Mouse (Mus musculus) liver, embryonic 12.5 days (tissue): ENCODE measurements around the gene Slc30a6. TPM values are rescaled to one million over a fixed set of nuclear protein-coding genes. Genes with fewer than 3 reads are reported as not detected.

ENCODE experiments used
- ATAC-seq: fragments of 200-750 bp; cut with Nextera tagmentation; 2 replicates; pipeline ENCODE4 v1.8.0; 2017; ENCODE audit warnings: moderate number of reproducible peaks, mild to moderate bottlenecking, moderate library complexity
- H3K27ac ChIP-seq: fragments of 300-500 bp; sonication (generic); 2 replicates; pipeline ENCODE4 v1.5.1; 2016; ENCODE audit warnings: mild to moderate bottlenecking
- H3K27me3 ChIP-seq: fragments of 300-500 bp; sonication (generic); replicated peaks from 2 replicates; pipeline ENCODE4 v1.6.1; 2016; ENCODE audit warnings: mild to moderate bottlenecking, moderate library complexity
- H3K36me3 ChIP-seq: fragments of 300-500 bp; sonication (generic); 2 replicates; pipeline ENCODE4 v1.6.1; 2016; ENCODE audit warnings: mild to moderate bottlenecking, moderate library complexity
- H3K4me1 ChIP-seq: fragments of 300-500 bp; sonication (generic); 2 replicates; pipeline ENCODE4 v1.6.1; 2016
- H3K4me2 ChIP-seq: fragments of 300-500 bp; sonication (generic); 2 replicates; pipeline ENCODE4 v1.6.1; 2016; ENCODE audit warnings: mild to moderate bottlenecking, moderate library complexity
- H3K4me3 ChIP-seq: fragments of 300-500 bp; sonication (generic); 2 replicates; pipeline ENCODE4 v1.5.1; 2016; ENCODE audit warnings: mild to moderate bottlenecking, moderate library complexity
- H3K9ac ChIP-seq: fragments of 300-500 bp; sonication (generic); 2 replicates; pipeline ENCODE4 v1.6.1; 2016; ENCODE audit warnings: mild to moderate bottlenecking, moderate library complexity
- H3K9me3 ChIP-seq: fragments of 300-500 bp; sonication (generic); replicated peaks from 2 replicates; pipeline ENCODE4 v1.6.1; 2016; ENCODE audit warnings: mild to moderate bottlenecking, moderate library complexity
- WGBS: fragments of 180-500 bp; shearing (Covaris S2); methylation state at CpG from one replicate; pipeline ENCODE4 v1.1.7; 2016; ENCODE audit not compliant: insufficient replicate concordance; 5-methylcytosine and 5-hydroxymethylcytosine counted together
- polyA plus RNA-seq: library from polyadenylated mRNA; unstranded; fragments of >200 nt; fragmentation: Nextera tagmentation; extraction: Ambion mirVana; gene quantifications from 2 replicates; pipeline ENCODE4 v1.2.1, GENCODE M21; 2016

Gene Slc30a6
- 22.0 and 22.4 TPM in 2 replicates for polyA plus RNA-seq

DNA sequence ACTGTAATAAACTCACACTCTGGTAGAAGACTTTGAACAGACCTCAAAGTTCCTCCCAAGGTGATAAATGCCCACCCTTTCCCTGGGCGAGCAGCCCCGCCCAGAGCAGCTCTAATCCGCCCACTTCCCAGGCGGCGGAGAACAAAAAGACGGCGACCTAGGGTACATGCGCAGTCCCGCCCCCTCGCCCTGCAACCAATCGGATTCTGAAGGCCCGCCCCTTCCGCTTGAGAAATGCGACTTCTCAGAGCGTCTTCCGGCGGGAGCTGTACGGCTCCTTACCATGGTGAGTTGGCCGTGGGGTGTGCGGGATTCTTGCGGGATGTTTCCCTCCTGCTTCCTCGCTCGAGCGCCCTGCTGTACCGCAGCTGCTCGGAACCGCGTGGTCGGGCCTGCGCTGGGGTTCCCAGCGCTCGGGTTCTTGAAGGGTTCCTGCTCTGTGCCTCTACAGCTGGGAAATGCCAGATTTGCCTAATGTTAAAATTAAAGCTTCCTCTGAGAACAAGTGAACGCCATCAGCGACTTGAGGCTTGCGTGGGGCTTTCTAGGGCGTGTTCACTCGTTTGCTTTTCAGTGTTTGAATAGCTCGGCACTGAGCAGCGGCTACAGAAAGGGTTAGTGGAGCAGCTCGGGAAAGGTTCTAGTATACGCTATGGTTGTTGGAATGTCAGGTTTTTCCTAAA, at the start of gene Slc30a6:
Gene Slc30a6, plus strand, starts transcription at position 226 of the 683 bp plus-strand sequence.
- peak within 1 kb of the TSS; percentile 86 for H3K4me2 ChIP-seq
- 0 out of 2 replicates have a peak, but pooled peaks cover 2% of the 10 kb centered on the region for H3K36me3 ChIP-seq
- peak; percentile 99 for ATAC-seq
- no peaks in the 10 kb centered on the region for H3K27me3 ChIP-seq
- peak within 1 kb of the TSS; percentile 92 for H3K27ac ChIP-seq
- 2% methylated on average over 41 of the region's 41 CpGs for WGBS
- H3K9me3 ChIP-seq: no peaks in the 10 kb centered on the region
- H3K4me1 ChIP-seq: peaks cover 17% of the 10 kb centered on the region
- H3K9ac ChIP-seq: peak within 1 kb of the TSS; percentile 94
- peak within 1 kb of the TSS; percentile 97 for H3K4me3 ChIP-seq

DNA sequence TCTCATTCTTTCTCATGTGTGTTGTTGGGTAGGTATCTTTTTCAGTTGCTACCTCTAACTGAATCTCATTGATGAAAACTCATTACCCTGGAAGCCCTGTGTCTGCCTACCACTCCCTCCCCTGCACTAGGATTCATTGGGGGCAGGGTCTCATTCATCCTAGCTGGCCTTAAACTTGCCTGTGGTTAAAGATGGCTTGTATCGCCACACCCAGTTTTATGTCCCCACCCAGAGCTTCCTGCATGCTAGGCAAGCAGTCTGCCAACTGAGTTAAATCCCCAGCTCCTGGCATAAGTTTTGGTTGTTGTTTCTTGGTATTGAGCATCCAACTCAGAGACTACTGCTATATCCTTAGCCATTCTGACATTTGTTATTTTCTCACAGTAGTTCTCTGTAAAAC, 31.8 kb upstream of the Slc30a6 start:
- ATAC-seq: no peak
- Histone ChIP-seq H3K4me1 (peaks cover 9% of the 10 kb centered on the region; the same call in 1 of the 2 replicates), H3K36me3 (peaks cover 46% of the 10 kb centered on the region), H3K9me3 (no peaks in the 10 kb centered on the region), H3K27ac (no peak overlapping the region), H3K9ac (no peak overlapping the region), H3K4me2 (no peak overlapping the region), H3K27me3 (no peaks in the 10 kb centered on the region), H3K4me3 (no peak overlapping the region)
- 36% methylated on average over 1 of the region's 1 CpGs for WGBS

DNA sequence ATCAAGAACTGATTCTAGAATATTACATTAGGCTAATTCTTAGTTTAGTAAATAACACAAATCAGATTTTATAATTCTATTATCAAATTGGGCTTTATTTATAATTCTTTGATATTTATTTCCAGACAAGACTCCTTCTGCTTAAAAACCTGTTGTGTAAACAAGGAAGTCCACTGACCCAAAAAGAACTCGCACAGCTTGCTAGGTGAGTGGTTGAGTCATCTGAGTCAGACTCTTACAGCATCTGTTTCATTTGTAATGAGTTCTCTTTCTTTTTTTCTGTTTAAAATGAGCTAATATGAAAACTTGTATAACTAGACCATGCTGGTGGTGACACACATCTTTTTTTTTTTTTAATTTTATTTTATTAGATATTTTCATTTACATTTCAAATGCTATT, 18.5 kb upstream of the Slc30a6 start:
- 83% methylated on average over 1 of the region's 1 CpGs for WGBS
- Histone ChIP-seq H3K36me3 (peaks cover 73% of the 10 kb centered on the region), H3K4me3 (no peak overlapping the region)

DNA sequence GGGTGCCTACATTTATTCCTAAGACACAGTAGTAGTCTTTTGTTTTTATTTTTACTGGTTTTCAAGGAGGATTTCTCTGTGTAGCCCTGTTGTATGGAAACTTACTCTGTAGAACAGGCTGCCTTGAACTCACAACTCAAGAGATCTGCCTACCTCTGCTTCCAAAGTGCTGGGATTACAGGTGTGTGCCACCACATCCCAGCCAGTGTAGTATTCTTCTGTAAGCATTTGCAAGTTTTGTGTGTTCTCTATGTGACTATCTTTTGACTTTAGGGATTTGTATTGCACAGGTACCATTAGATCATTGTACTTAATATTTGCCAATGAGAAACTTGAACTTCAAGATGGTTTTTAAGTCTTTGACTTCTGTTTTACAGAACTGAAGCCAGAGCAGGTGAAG, 8.8 kb upstream of the Slc30a6 start:
- ATAC-seq: no peak
- no peak overlapping the region for H3K9ac ChIP-seq
- no peak overlapping the region for H3K4me2 ChIP-seq
- H3K27ac ChIP-seq: no peak overlapping the region
- no peaks in the 10 kb centered on the region for H3K4me1 ChIP-seq
- no peaks in the 10 kb centered on the region for H3K9me3 ChIP-seq
- no peak overlapping the region for H3K4me3 ChIP-seq
- peaks cover 66% of the 10 kb centered on the region for H3K36me3 ChIP-seq
- H3K27me3 ChIP-seq: no peaks in the 10 kb centered on the region

More for the DNA sequence above, 18.5 kb upstream of the Slc30a6 start:
- ATAC-seq: no peak
- Histone ChIP-seq H3K9me3 (no peaks in the 10 kb centered on the region), H3K4me1 (no peaks in the 10 kb centered on the region), H3K9ac (no peak overlapping the region), H3K27me3 (no peaks in the 10 kb centered on the region), H3K27ac (no peak overlapping the region), H3K4me2 (no peak overlapping the region)

DNA sequence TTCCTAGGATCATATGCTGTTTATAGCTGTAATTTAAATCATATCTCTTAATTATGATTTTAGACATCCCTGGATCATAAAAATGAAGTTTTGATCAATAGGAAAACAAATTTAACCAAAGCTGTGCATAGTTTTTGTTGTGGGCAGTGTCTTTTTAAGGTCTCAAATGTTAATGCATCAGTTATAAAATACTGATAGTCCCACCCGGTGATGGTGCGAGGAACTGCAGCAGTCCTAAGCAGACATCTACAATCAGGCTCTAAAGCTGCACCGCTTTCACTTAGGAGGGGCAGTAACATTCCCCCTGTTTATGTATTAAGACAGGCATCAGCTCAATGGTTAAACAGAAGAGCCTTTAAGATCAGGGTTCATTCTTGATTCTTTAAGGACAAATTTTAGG, 5.6 kb upstream of the Slc30a6 start:
- no peak overlapping the region for H3K27ac ChIP-seq
- H3K9me3 ChIP-seq: no peaks in the 10 kb centered on the region
- H3K4me1 ChIP-seq: peaks cover 4% of the 10 kb centered on the region
- no peak overlapping the region for H3K4me3 ChIP-seq
- H3K9ac ChIP-seq: no peak overlapping the region
- H3K36me3 ChIP-seq: peaks cover 34% of the 10 kb centered on the region
- no peak overlapping the region for H3K4me2 ChIP-seq
- H3K27me3 ChIP-seq: no peaks in the 10 kb centered on the region
- ATAC-seq: no peak
- 77% methylated on average over 3 of the region's 3 CpGs for WGBS

DNA sequence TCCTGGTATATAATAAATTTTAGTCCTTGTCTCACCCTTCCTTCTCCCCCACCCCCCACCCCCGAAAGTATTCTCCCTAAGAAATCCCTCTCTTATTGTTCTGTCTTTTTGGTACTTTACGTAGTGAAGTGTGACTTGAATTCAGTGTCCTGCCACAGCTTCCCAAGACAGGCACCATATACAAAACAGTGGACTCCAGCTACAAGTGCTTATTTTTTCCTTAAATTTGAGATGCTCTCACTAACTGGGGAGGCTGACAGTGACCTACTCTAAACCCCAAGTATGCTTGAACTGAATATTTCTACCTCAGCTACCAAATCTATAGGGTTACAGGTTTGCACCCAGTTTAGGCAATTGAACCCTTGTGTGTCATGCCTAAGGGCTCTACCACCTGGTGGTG, 1.0 kb upstream of the Slc30a6 start:
- no peaks in the 10 kb centered on the region for H3K27me3 ChIP-seq
- no peaks in the 10 kb centered on the region for H3K9me3 ChIP-seq
- H3K9ac ChIP-seq: 0 out of 2 replicates have a peak overlapping the region, but pooled peaks have one; percentile 69
- no peak for ATAC-seq
- H3K27ac ChIP-seq: 0 out of 2 replicates have a peak overlapping the region, but pooled peaks have one; percentile 66
- 69% methylated on average over 2 of the region's 2 CpGs for WGBS
- H3K36me3 ChIP-seq: no peaks in the 10 kb centered on the region
- peak overlapping the region; percentile 86 for H3K4me2 ChIP-seq
- peaks cover 17% of the 10 kb centered on the region for H3K4me1 ChIP-seq
- peak overlapping the region; percentile 97; the same call in 1 of the 2 replicates for H3K4me3 ChIP-seq

DNA sequence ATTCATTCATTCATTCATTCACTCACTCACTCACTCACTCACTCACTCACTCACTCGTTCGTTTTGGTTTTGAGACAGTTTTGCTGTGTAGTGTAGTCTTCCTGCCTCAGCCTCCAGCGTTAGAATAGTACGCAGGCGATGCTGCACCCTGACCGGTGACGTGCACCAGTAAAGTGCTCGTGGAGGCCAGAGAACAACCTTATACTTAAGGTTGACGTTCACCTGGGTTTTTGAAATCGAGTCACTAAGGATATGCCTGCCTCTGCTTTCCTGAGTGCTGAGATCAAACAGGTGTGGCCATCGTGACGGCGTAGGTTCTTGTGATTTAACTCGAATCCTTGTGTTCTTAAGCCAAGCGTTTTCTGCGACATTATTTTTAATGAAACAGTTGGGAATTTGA, 553 bp upstream of the Slc30a6 start:
- H3K36me3 ChIP-seq: no peaks in the 10 kb centered on the region
- H3K27me3 ChIP-seq: no peaks in the 10 kb centered on the region
- peak overlapping the region; percentile 66 for H3K27ac ChIP-seq
- 15% methylated on average over 16 of the region's 16 CpGs for WGBS
- peak overlapping the region; percentile 97 for H3K4me3 ChIP-seq
- no peaks in the 10 kb centered on the region for H3K9me3 ChIP-seq
- peak overlapping the region; percentile 69 for H3K9ac ChIP-seq
- H3K4me2 ChIP-seq: peak overlapping the region; percentile 86
- H3K4me1 ChIP-seq: peaks cover 17% of the 10 kb centered on the region
- ATAC-seq: peak; percentile 25

DNA sequence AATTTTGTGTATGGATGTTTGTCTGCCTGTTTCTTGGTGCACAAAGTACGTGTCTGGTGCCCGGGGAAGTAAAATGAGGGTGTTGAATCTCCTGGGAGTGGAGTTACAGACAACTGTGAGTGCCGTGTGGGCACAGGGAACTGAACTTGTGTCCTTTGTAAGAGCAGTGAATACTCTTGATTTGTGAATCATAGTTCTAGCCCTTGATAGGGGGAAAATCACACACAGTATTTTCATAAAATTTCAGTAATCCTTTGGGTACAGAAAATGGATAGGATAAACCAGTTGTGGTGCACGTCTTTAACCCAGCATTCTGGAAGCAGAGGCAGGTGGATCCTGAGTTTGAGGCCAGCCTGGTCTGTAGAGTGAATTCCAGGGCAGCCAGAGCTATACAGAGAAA, 1.4 kb downstream of the Slc30a6 start:
- no peaks in the 10 kb centered on the region for H3K27me3 ChIP-seq
- ATAC-seq: no peak
- H3K4me3 ChIP-seq: peak overlapping the region; percentile 97
- H3K9ac ChIP-seq: peak overlapping the region; percentile 94; the same call in 1 of the 2 replicates
- whole genome bisulfite sequencing: 56% methylated on average over 4 of the region's 4 CpGs
- H3K4me1 ChIP-seq: peaks cover 17% of the 10 kb centered on the region
- no peak overlapping the region for H3K27ac ChIP-seq
- peak overlapping the region; percentile 86 for H3K4me2 ChIP-seq
- no peaks in the 10 kb centered on the region for H3K9me3 ChIP-seq
- 0 out of 2 replicates have a peak, but pooled peaks cover 5% of the 10 kb centered on the region for H3K36me3 ChIP-seq

DNA sequence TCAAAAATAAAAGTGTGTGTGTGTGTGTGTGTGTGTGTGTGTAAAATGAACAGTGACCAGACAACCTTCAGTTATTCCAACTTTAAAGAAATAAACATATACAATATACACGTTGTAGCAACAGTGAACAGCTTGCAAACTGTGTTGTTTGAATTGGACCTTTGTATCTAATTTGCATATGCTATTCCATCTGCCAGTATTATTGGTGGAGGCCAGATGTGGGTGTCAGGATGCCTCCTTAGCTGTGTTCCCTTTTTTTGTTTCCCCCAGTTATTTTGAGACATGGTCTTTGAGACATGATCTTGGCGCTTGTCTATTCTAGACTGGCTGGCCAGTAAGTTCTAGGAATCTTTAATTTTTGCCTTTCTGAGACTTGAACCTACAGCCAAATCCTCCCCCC, 1.8 kb downstream of the Slc30a6 start:
- no peak for ATAC-seq
- H3K9ac ChIP-seq: no peak overlapping the region
- H3K36me3 ChIP-seq: peaks cover 10% of the 10 kb centered on the region
- H3K27me3 ChIP-seq: no peaks in the 10 kb centered on the region
- peaks cover 17% of the 10 kb centered on the region for H3K4me1 ChIP-seq
- H3K4me3 ChIP-seq: no peak overlapping the region
- 66% methylated on average over 2 of the region's 2 CpGs for WGBS
- no peaks in the 10 kb centered on the region for H3K9me3 ChIP-seq
- peak overlapping the region; percentile 86 for H3K4me2 ChIP-seq
- no peak overlapping the region for H3K27ac ChIP-seq

DNA sequence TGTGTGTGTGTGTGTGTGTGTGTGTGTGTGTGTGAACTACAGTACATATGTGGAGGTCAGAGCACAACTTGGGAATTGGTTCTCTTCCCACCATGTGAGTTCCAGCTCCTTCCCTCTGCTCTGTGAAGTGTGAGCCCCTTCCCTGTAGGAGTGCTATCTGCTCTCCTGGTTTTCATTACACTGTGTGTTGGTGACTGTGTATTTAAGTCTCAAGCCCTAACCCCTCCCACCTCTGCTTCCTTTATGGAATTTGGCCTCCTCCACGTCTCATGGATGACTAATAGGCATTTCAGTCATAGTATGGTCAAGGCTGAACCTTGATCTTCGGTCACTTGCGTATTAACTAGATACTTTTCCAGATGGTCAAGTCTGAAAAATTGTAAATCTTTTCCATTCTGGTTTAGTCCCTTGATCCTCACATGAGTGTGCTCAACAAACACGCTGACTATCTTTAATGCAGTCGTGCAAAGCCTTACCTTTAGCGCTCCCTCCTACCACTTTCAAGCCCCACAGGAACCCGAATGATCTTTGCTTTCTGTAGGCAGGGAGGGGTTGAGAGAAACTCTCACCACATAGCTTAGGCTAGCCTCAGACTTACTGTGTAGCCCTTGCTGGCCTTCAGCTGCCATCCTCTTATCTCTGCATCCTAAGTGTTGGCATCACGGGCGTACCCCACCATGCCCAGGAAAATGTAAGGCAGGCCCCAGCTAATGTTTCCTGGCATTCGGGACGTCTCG, 7.2 kb downstream of the Slc30a6 start:
- Histone ChIP-seq H3K27me3 (no peaks in the 10 kb centered on the region), H3K36me3 (peaks cover 60% of the 10 kb centered on the region), H3K4me2 (no peak overlapping the region), H3K9ac (no peak overlapping the region), H3K9me3 (no peaks in the 10 kb centered on the region), H3K27ac (no peak overlapping the region), H3K4me1 (no peaks in the 10 kb centered on the region), H3K4me3 (no peak overlapping the region)
- no peak for ATAC-seq
- 87% methylated on average over 12 of the region's 12 CpGs for WGBS

DNA sequence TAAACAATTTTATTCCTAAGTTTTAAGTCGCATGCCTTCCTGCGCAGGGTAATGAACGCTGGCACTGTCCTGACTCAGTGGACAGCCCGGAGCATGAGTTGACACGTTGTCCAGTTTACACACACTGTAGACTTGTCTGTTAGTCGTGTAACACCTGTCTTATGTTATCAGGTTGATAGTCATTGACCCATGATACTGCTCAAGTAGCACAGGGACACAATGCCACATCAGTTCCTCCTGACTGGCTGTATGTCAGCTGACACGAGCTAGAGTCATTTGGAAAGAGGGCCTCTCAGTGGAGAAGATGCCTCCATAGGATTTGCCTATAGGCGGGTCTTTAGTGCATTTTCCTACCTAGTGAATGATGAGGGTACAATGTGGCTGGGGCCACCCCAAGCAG, 11.1 kb downstream of the Slc30a6 start:
- H3K27ac ChIP-seq: no peak overlapping the region
- no peaks in the 10 kb centered on the region for H3K4me1 ChIP-seq
- H3K9me3 ChIP-seq: no peaks in the 10 kb centered on the region
- 79% methylated on average over 8 of the region's 8 CpGs for WGBS
- no peaks in the 10 kb centered on the region for H3K27me3 ChIP-seq
- H3K4me2 ChIP-seq: no peak overlapping the region
- no peak for ATAC-seq
- no peak overlapping the region for H3K9ac ChIP-seq
- no peak overlapping the region for H3K4me3 ChIP-seq
- peaks cover 83% of the 10 kb centered on the region for H3K36me3 ChIP-seq

DNA sequence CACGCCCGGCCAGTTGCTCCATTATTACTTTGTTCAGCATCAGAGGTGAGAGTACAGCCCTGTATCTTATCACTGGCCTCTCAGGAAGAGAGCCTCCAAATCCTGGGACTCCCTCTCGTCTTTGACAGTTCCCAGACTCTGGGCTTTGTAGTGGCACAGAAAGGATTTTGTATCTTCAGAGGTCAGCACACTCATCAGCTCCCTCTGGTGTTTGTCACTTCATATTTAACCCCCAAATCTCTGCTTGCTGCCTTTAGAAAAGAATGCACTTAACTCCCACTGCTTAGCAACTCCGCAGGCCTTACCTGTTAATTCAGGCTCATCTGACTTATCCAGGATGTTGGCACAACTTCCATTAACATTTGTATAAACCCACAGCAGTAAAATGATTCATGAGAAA, 14.3 kb downstream of the Slc30a6 start:
- peaks cover 82% of the 10 kb centered on the region for H3K36me3 ChIP-seq
- H3K4me3 ChIP-seq: no peak overlapping the region
- H3K9ac ChIP-seq: no peak overlapping the region
- H3K4me2 ChIP-seq: no peak overlapping the region
- no peaks in the 10 kb centered on the region for H3K9me3 ChIP-seq
- 71% methylated on average over 4 of the region's 4 CpGs for WGBS
- peaks cover 3% of the 10 kb centered on the region for H3K4me1 ChIP-seq
- H3K27ac ChIP-seq: no peak overlapping the region
- ATAC-seq: no peak
- H3K27me3 ChIP-seq: no peaks in the 10 kb centered on the region
